Mouse (Mus musculus): ENCODE data around the gene Rxrg. TPM values are rescaled to one million over a fixed set of nuclear protein-coding genes. Genes with fewer than 3 reads are reported as not detected.
A peak's percentile ranks its signal among the peaks of the same experiment; 100 is the strongest.

Rxrg gene
- total RNA-seq, 2 experiments from 2014 or later: 5.9 to 12.4 TPM

DNA sequence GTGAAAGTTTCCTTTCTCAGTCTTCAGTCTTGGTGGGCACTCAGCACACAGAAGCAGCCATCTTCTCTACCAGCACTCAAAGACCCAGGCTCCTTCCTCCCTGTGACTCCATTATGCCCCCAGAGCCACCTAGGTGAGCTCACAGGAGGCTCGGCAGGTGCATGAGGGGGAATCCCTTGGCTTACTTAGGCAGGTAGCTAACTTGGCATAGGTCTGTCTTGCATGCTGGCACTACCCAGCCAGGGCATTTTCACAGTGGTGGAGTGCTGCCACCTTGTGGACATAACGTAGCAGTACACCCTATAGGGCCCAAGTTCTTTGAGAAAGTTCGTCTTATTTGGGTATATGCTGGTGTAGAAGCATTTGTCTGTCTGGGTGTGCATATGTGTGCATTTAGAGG lies 38.8 kb downstream of the Rxrg start:
- intact Hi-C loops (cut with DNase I): loop anchor here (1.0 kb wide), 1 partner anchor 222 kb away; no protein-coding TSS in a partner anchor

DNA sequence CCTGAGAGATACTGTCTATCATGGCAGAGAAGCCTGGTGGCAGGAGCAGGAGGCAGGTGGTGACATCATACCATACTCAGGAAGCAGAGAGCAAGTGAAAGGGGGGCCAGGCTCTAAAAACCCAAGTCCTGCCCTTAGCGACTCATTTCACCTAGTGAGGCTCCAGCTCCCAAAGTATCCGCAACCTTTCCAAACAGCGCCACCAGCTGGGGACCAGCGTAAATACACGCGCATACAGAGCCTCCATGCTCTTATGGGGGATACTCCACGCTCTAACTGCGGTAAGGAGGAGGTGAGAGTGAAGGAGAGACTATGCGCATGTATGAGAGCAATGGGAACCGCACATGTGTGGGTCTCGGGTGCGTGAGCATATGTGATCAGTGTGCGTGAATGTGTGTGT lies 39.9 kb downstream of the Rxrg start:
- peak in 1 of 2 experiments; percentile 53 for DNase-seq (ENCODE audit: extremely low spot score in 1 of 2, low spot score in 2 of 2)
- intact Hi-C loops (cut with DNase I): no loop called here

More for the DNA sequence above, 38.8 kb downstream of the Rxrg start:
- peak; percentile 41 to 64 for DNase-seq (ENCODE audit: extremely low spot score in 1 of 2, low spot score in 2 of 2)

DNA sequence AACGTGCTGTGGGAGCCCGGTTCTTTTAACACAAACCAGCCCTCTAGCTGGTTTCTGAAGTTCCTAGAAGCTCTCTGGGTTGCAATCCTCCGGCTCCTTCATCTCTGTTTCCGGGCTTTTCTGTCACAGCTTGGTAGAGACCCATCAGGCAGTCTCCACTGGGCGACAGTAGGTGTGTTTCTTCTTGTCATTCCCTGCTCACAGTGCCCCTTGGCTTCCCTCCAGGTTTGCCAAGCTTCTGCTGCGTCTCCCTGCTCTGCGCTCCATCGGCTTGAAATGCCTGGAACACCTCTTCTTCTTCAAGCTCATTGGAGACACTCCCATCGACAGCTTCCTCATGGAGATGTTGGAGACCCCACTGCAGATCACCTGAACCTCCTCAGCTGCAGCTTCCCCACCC lies 40.7 kb downstream of the Rxrg start:
- peak in 1 of 2 experiments; percentile 42 for DNase-seq (ENCODE audit: extremely low spot score in 1 of 2, low spot score in 2 of 2)
- intact Hi-C loops (cut with DNase I): no loop called here

DNA sequence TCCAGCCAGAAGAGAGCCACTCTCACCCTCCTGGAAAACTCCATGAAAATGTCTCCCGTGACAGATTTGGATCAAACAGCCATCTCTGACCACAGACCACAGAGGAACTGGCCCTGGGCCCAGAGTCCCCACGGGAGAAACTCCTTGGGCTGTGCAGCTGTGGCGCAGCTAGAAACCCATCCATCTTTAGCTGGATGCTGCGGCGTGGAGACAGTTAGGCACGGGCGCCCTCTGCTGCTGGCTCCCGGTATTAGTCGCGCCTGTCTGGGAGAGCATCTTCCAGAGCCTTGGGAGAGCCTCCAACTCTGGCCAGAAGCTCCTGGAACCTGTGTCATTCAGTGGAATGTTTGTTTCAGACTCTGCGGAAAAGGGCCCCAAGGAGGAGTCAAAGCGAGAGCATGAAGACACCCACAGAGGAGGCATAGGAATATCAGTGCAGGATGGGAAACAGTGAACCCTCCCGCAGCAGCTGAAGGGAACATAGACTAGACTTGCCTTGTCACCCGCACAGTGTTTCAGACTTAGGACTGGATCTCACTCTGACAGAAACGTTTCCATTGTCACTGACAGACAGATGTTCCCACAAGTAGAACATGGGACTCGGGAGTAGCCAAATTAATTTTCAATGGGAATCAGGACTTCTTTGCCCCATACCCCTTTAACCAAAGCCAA lies 46.8 kb downstream of the Rxrg start:
- peak; percentile 83 to 87 for DNase-seq (ENCODE audit: extremely low spot score in 1 of 2, low spot score in 2 of 2)

DNA sequence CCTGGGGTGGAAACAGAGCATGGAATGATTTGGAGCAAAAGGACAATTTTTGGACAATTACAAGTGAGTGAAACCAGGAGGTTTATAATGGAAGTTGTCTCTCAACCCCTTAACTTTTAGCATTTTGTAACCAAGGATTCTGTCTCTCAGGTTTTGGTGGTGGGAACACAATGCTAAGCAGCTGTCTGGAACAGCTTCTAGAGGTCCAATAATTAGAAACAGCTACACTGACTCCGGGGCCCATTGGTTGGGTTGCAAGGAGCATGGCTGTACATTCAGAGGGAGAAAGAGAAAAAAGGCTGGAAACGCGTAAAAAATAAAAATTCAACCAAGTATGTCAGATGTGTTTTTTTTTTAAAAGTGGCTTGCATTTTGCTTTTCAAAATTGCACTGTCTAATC lies 50.5 kb downstream of the Rxrg start:
- intact Hi-C loops (cut with DNase I): loop anchor here (10.0 kb wide), 1 partner anchor 266 kb away; no protein-coding TSS in a partner anchor
- DNase-seq (ENCODE audit: extremely low spot score in 1 of 2, low spot score in 2 of 2): no peak

More for the DNA sequence above, 46.8 kb downstream of the Rxrg start:
- intact Hi-C loops (cut with DNase I): loop anchor here (10.0 kb wide), 1 partner anchor 270 kb away; no protein-coding TSS in a partner anchor

DNA sequence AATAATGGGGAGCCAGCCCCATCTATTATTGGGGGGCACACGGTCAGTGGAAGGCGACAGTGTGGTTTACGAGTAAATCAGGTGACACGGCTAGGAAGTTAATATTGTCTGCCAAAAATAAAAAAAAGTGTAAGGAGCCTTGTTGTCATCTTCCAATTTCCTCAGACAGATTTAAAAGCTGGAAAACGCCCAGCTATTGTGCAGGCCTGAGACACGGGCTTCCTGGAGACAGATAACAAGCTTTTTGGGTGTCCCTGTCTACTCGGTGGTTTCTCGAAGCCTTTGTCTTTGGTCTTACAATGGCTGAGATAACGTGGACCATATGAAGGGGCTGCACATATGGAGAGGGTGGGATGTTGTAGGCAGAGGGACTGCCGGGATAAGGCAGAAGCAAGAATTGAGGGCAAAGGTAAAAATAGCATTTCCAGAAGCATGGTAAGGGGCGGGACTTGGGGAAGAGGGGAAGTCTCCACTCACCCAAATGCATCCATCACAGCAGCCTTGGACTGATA lies 51.0 kb downstream of the Rxrg start:
- no peak for DNase-seq (ENCODE audit: extremely low spot score in 1 of 2, low spot score in 2 of 2)
- intact Hi-C loops (cut with DNase I): loop anchor here (10.0 kb wide), 1 partner anchor 266 kb away; no protein-coding TSS in a partner anchor

DNA sequence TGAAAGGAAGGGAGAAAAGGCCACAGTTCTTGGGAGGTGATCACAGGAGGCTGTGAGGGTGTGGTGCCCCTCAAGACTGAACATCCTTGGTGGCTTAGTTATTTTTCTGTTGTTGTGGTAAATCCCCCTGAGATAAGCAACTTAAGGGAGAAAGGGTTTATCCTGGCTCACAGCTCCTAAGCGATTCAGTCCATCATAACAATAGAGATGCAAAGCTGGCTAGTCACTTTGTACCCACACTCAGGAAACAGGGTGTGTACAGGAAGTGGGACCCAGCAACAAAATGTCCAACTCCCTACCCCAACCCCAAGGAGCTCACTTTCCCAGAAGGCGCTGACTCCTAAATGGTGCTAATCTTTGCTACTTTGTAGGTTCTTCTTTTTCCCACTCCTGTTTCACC lies 54.2 kb downstream of the Rxrg start:
- no peak for DNase-seq (ENCODE audit: extremely low spot score in 1 of 2, low spot score in 2 of 2)
- intact Hi-C loops (cut with DNase I): no loop called here

DNA sequence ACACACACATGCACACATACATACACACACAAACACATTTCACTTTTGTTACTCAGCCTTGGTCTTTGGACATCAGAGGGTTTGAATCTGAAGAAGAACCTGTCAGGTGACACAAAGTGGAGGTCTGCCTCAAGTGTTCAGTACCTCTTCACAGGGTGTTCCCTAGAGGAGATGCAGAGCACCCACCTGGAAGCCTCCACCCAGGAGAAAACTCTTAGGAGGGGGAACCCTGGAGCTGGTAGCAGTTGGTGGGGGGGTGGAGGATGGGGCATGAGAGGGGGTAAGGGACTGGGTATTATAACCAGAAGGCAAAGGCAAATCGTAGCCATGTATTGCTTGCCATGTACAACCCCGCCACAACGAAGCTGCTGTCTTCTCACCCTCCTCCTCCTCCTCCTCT lies 60.9 kb downstream of the Rxrg start:
- DNase-seq (ENCODE audit: extremely low spot score in 1 of 2, low spot score in 2 of 2): no peak
- intact Hi-C loops (cut with DNase I): no loop called here

DNA sequence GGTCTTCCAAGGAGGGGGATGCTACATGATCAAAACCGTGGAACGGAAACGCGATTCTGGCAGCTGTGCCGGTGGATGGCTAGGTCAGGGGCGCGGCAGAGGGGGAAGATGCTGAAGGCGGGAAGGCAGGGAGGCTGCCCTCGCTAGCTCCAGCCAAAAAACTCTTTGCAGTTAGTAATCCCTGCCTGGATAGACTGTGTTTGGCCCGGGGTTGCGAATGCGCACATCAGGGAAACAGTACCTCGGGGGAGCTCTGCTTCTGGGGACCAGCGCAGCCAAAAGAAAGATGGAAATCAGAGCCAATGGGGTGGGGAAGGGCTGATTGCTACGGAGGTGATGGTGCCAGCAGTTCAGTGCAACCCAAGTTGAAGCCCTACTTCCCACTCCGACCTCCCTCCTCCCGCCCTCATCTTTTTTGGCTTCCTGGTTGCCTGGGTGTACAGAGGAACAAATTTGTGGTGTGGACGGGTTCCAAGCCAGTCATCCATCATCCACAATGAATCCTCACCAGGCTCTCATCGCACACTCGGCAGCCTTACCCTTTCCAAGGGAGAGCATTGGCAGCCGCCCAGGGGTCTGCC lies 62.4 kb downstream of the Rxrg start:
- intact Hi-C loops (cut with DNase I): no loop called here

DNA sequence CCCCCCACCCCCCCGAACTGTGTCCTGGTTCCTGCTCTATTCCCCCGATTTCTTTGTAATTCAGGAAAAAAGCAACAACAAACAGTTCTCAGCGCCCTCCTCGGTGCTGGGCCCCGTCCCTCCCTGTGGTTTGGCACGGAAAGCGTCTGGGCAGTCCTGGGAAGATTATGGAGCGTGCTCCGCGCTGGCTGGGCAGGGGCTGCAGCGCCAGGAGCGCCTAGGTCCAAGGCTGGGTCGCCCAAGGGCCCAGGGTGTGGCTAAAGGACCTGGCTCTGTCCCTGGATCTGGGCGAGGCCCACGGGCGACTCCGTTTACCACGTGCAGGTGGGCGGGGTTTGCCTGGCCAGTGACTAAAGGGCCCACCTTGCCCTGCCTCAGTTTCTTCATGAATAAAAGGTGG lies 62.9 kb downstream of the Rxrg start:
- intact Hi-C loops (cut with DNase I): no loop called here
- DNase-seq (ENCODE audit: extremely low spot score in 1 of 2, low spot score in 2 of 2): peak in 1 of 2 experiments; percentile 37

More for the DNA sequence above, 62.4 kb downstream of the Rxrg start:
- peak; percentile 49 to 55 for DNase-seq (ENCODE audit: extremely low spot score in 1 of 2, low spot score in 2 of 2)

DNA sequence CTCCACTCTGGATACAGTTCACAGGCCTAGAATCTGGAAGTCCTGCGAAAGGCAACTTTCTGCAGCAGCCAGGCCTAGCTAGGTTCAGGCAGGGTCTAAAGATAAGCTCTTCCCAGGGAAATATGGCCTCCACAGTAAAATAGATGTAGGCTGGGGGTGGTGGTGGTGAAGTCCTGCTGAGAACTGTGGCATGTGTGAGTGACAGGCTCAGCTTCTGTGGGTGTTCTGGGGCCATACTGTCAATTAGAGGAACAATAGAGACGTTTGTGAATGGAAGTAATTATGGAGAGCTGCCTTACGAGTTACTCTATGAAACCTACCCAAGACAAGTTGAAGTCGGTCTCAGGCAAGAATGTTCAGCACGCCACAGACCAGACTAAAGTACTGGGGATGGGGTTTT lies 65.0 kb downstream of the Rxrg start:
- DNase-seq (ENCODE audit: extremely low spot score in 1 of 2, low spot score in 2 of 2): no peak
- intact Hi-C loops (cut with DNase I): no loop called here

DNA sequence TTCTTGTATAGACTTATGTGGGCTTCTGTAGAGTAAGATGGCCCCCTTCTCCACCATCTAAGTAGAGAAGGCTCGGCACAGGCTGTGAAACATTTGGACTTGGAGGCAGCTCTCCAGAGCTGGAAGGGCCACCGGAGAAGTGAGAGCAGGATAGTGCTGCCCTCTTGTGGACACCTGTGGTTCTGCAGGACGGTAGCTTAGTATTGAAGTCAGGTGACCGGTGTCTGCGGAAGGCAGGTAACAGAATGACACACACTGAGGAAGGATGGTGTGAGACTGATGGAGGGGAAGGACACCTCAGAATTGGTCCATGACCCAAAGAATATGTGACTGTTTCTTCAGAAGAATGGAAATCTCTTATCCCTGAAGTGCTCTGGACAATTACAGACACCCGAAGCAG lies 71.6 kb downstream of the Rxrg start:
- intact Hi-C loops (cut with DNase I): no loop called here
- DNase-seq (ENCODE audit: extremely low spot score in 1 of 2, low spot score in 2 of 2): peak in 1 of 2 experiments; percentile 36

DNA sequence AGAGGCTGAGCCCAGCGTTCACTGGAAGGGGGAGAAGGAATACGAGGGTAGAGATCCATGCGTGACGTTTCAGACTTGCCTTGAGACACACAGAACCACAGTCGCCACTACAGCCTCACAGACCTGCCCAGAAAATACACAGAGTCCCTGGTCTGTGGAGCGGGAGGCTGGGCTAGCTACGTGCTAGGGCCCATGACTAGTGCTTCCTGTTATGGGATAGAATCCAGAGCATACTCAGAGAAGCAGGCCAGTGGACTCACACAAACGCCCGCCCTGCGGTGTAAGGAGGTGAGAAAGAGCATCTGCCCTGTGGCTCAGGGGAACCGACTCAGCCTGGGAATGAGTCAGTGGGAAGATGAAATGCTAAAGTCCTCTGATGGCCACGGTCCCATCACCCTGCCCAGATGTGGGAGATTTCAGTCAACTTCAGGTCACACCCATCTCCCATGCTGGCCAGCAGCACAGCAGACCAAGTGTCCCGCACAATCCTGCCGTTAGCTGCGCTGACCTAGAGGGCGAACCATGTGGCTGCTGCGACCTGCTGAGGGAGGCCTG lies 74.3 kb downstream of the Rxrg start:
- no peak for DNase-seq (ENCODE audit: extremely low spot score in 1 of 2, low spot score in 2 of 2)
- intact Hi-C loops (cut with DNase I): no loop called here

DNA sequence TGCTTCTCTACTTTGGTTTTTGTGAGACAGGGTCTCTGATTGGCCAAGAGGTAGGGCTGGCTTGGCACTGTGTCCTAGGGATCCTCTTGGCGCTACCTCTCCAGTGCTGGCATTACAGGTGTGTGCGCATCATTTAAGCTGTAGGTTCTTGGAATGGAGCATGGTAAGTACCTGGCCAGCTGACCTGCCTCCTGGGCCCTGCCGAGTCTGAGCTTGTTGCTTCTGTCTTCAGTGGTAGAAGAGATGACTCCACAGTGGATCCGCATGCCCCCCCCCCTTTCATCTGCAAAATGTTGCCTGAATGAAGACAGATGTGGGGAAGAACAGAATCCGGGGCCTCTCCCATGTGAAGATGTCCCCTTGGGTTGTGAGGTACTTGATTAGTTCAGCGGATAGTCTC lies 80.9 kb downstream of the Rxrg start:
- no peak for DNase-seq (ENCODE audit: extremely low spot score in 1 of 2, low spot score in 2 of 2)
- intact Hi-C loops (cut with DNase I): no loop called here

DNA sequence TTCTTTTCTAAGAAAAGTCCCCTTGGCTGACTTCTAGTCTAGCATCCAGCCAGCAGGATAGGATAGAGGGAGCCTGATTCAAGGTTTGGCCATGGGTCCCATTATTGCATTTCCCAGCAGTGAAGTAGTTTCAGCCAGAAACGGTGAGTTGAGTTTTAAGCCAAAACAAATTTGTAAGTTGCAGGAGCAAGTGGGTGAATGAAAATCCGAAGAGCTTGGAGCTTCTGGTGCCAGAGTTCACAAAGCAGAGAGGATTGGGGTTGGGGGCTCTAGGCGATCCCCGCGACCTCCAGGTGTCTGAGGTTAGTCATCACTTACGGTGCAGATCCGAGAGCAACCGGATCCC lies 89.8 kb downstream of the Rxrg start:
- intact Hi-C loops (cut with DNase I): no loop called here
- DNase-seq (ENCODE audit: extremely low spot score in 1 of 2, low spot score in 2 of 2): no peak

DNA sequence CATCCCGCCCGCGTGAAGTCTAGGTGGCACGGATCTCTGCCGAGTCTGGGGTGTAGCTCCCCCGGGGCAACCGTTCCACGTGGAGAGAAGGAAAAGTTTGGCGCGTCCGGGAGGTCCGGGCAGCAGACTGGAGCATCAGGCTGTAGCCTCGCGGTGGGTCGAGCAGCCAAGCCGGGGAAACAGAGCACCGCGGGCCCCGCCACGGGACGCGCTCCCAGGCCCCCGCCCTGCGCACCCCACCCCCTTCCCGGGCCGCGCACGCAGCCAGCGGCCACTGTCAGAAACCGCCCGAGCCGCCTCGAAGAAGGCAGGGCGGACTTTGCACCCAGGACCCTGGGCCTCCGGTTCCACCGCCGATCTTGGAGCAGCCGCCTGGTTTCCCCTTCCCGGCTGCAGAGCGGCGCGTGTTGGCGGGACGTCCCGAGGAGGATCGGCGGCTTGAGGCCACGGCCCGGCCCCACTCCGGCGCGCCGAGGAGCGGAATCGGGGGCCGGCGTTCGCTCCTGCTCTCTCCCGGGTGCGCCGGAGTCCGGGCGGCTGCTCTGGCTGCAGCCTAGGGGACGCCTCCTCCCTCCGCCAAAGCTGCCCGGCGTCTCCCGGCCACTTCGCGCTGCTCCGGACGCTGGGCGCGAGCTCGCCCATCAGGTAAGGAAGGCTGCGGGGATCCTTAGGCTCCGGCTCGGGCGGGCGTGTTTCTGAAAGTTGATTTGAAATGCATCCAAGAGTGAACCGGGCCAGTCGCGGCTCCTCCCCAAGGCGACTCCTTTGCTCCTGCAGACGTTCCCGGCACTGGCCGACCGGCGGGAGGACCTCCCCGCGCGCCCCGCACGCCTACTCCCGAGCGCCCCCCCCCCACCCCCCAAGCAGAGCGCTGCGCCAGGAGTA lies 90.4 kb downstream of the Rxrg start:
- intact Hi-C loops (cut with DNase I): no loop called here
- peak in 1 of 2 experiments; percentile 24 for DNase-seq (ENCODE audit: extremely low spot score in 1 of 2, low spot score in 2 of 2)

DNA sequence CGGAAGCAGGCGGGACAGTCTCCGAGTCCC lies 90.9 kb downstream of the Rxrg start, which contains the start of gene Lmx1a:
Lmx1a (plus strand) TSS at position 6 of the 30 bp plus-strand sequence.
- intact Hi-C loops (cut with DNase I): no loop called here
- DNase-seq (ENCODE audit: extremely low spot score in 1 of 2, low spot score in 2 of 2): no peak

All from left cerebral cortex, postnatal 10 days (tissue).